ENCODE assay signal across 10 mouse cellular contexts in genomic region chr5:120522649-120523048, GRCm38 (mm10). TPM values are rescaled to one million over a fixed set of nuclear protein-coding genes. Genes with fewer than 3 reads are reported as not detected.
A peak's percentile ranks its signal among the peaks of the same experiment; 100 is the strongest.
DNase-seq lines count a peak whose midpoint lies in the region; ATAC-seq and TF ChIP-seq lines count a peak whose summit lies in the region.
"Had no signal": no experiment of that assay in that cellular context is flagged by ENCODE, and none has a peak within 500 bp of the region (broad histone marks: within the 10 kb centered on the region; RNA-seq: fewer than 3 reads in every experiment).

No protein-coding gene starts in this region.

- no peaks in the 10 kb centered on the region for H3K9me3 ChIP-seq in midbrain, embryonic 14.5 days (ENCODE audit: control insufficient read depth, low read length)
- H3K9me3 ChIP-seq: embryonic facial prominence, embryonic 15.5 days; megakaryocyte, embryonic 14.5 days had no signal

- H3K4me1 ChIP-seq in bone marrow, adult 2 months (ENCODE audit: control insufficient read depth, insufficient read depth, low read length) = 0 out of 2 replicates have a peak, but pooled peaks cover 1% of the 10 kb centered on the region
- no peaks in the 10 kb centered on the region for H3K4me1 ChIP-seq in midbrain, embryonic 14.5 days (ENCODE audit: control insufficient read depth, insufficient read depth, low read length)
- H3K4me1 ChIP-seq: embryonic facial prominence, embryonic 15.5 days had no signal

- no peaks in the 10 kb centered on the region for H3K36me3 ChIP-seq in midbrain, embryonic 14.5 days (ENCODE audit: control insufficient read depth, insufficient read depth, low read length)

- no peak overlapping the region for H3K4me2 ChIP-seq in midbrain, embryonic 14.5 days (ENCODE audit: low read length)
- H3K4me2 ChIP-seq: embryonic facial prominence, embryonic 15.5 days had no signal

- peak; percentile 76 for TF ChIP-seq CTCF in bone marrow, adult 2 months (IDR thresholded peaks at IDR 0.05; ENCODE audit: control insufficient read depth, insufficient read depth, low read length)

- no peak for TF ChIP-seq POLR2A in bone marrow, adult 2 months (IDR thresholded peaks at IDR 0.05; ENCODE audit: borderline replicate concordance, control insufficient read depth, low read depth, low read length)

- H3K4me3 ChIP-seq in bone marrow, adult 2 months (replicated peaks; ENCODE audit: control insufficient read depth, low read depth, low read length) = no peak overlapping the region
- no peak overlapping the region for H3K4me3 ChIP-seq in midbrain, embryonic 14.5 days (replicated peaks; ENCODE audit: low read depth, low read length)
- H3K4me3 ChIP-seq: embryonic facial prominence, embryonic 15.5 days; megakaryocyte, embryonic 14.5 days had no signal

- no peaks in the 10 kb centered on the region for H3K27me3 ChIP-seq in midbrain, embryonic 14.5 days (ENCODE audit: control insufficient read depth, insufficient read depth, low read length)
- H3K27me3 ChIP-seq: embryonic facial prominence, embryonic 15.5 days; megakaryocyte, embryonic 14.5 days had no signal

- no peak overlapping the region for H3K9ac ChIP-seq in midbrain, embryonic 14.5 days (replicated peaks; ENCODE audit: low read length)
- H3K9ac ChIP-seq: embryonic facial prominence, embryonic 15.5 days had no signal

- WGBS in bone marrow, adult 2 months = 76% methylated on average over 3 of the region's 3 CpGs
- WGBS in midbrain, embryonic 14.5 days = 74% methylated on average over 3 of the region's 3 CpGs

- ATAC-seq in frontal cortex, adult (ENCODE audit: low TSS enrichment) = no peak
- ATAC-seq in granulocyte monocyte progenitor cell, adult 5-6 weeks (replicated peaks; ENCODE audit: poor library complexity, severe bottlenecking) = no peak; the same call in 1 of the 2 replicates
- no peak for ATAC-seq in midbrain, embryonic 14.5 days (ENCODE audit: low FRiP score, low TSS enrichment)

- peak; percentile 48 to 64 for DNase-seq in adrenal gland, postnatal 36 days
- DNase-seq in adrenal gland, adult (ENCODE audit: inconsistent age in 2 of 2, low spot score in 1 of 2) = no peak
- DNase-seq in 3T3-L1 (ENCODE audit: low read depth, low spot score) = peak; percentile 57
- DNase-seq in lung, postnatal 10 days = peak; percentile 42
- DNase-seq in midbrain, embryonic 14.5 days = no peak

- no peak overlapping the region for H3K27ac ChIP-seq in bone marrow, adult 2 months (ENCODE audit: control insufficient read depth, insufficient read depth, low read depth, low read length, poor library complexity)
- H3K27ac ChIP-seq in midbrain, embryonic 14.5 days (replicated peaks; ENCODE audit: low read depth, low read length) = no peak overlapping the region
- H3K27ac ChIP-seq: embryonic facial prominence, embryonic 15.5 days had no signal

RNA-seq across cellular contexts. Expression of gene Slc8b1, which starts 11.7 kb away (rescaled TPM):
- 10 to 100 TPM; 29.0 to 45.6 TPM for total RNA-seq in adrenal gland, postnatal 36 days (2021)
- 18.8 and 45.1 TPM in 2 replicates for polyA plus RNA-seq in bone marrow, adult 2 months (2011; ENCODE audit: insufficient read depth, insufficient read length, low replicate concordance, missing spikeins)
- 24.9 and 38.3 TPM in 2 replicates for total RNA-seq in granulocyte monocyte progenitor cell, adult 5-6 weeks (2014; fragmentation: Nextera tagmentation)
- 30.1 and 31.8 TPM in 2 replicates for total RNA-seq in granulocyte monocyte progenitor cell, adult 5-6 weeks (2017)
- 0.85 and 1.5 TPM in 2 replicates for polyA plus RNA-seq in midbrain, embryonic 14.5 days (2014; fragmentation: Nextera tagmentation; extraction: Ambion mirVana)

RNA-seq across cellular contexts. Expression of gene Plbd2, which starts 19.2 kb away (rescaled TPM):
- 10 to 100 TPM; 86.9 to 87.9 TPM for total RNA-seq in adrenal gland, postnatal 36 days (2021)
- polyA plus RNA-seq in bone marrow, adult 2 months (2011; ENCODE audit: insufficient read depth, insufficient read length, low replicate concordance, missing spikeins) = 2.3 and 9.9 TPM in 2 replicates
- total RNA-seq in granulocyte monocyte progenitor cell, adult 5-6 weeks (2014; fragmentation: Nextera tagmentation) = 18.2 and 20.8 TPM in 2 replicates
- total RNA-seq in granulocyte monocyte progenitor cell, adult 5-6 weeks (2017) = 8.9 and 9.4 TPM in 2 replicates
- polyA plus RNA-seq in midbrain, embryonic 14.5 days (2014; fragmentation: Nextera tagmentation; extraction: Ambion mirVana) = 24.7 and 26.1 TPM in 2 replicates

RNA-seq across cellular contexts. Expression of gene Sds, which starts 46.3 kb away (rescaled TPM):
- total RNA-seq in adrenal gland, postnatal 36 days (2021) = 1 to 10 TPM in 1 of 2 experiments, not detected in 1; 1.3 TPM
- 1.9 and 5.2 TPM in 2 replicates for polyA plus RNA-seq in bone marrow, adult 2 months (2011; ENCODE audit: insufficient read depth, insufficient read length, low replicate concordance, missing spikeins)
- total RNA-seq in granulocyte monocyte progenitor cell, adult 5-6 weeks (2014; fragmentation: Nextera tagmentation) = not detected in 2 replicates
- not detected in 2 replicates for total RNA-seq in granulocyte monocyte progenitor cell, adult 5-6 weeks (2017)
- 0.55 TPM in 1 of 2 replicates, not detected in the other for polyA plus RNA-seq in midbrain, embryonic 14.5 days (2014; fragmentation: Nextera tagmentation; extraction: Ambion mirVana)
- polyA plus RNA-seq: embryonic facial prominence, embryonic 15.5 days had no signal

RNA-seq across cellular contexts. Expression of gene Sdsl, which starts 50.0 kb away (rescaled TPM):
- 10 to 100 TPM; 82.6 to 82.9 TPM for total RNA-seq in adrenal gland, postnatal 36 days (2021)
- polyA plus RNA-seq in bone marrow, adult 2 months (2011; ENCODE audit: insufficient read depth, insufficient read length, low replicate concordance, missing spikeins) = 11.6 and 13.0 TPM in 2 replicates
- total RNA-seq in granulocyte monocyte progenitor cell, adult 5-6 weeks (2014; fragmentation: Nextera tagmentation) = 1.3 and 3.5 TPM in 2 replicates
- 2.4 and 2.8 TPM in 2 replicates for total RNA-seq in granulocyte monocyte progenitor cell, adult 5-6 weeks (2017)
- polyA plus RNA-seq in midbrain, embryonic 14.5 days (2014; fragmentation: Nextera tagmentation; extraction: Ambion mirVana) = 6.0 TPM in 2 replicates

Comparison
In these comparisons a context has a peak if more than half of its experiments do, and no peak if none do; other contexts are left out.
1. DNase-seq: peak in adrenal gland, postnatal 36 days (2 of 2), 3T3-L1 (single experiment) and lung, postnatal 10 days (single experiment); none in adrenal gland, adult (0 of 2) and midbrain, embryonic 14.5 days (single experiment).
2. RNA of gene Plbd2, which starts 19.2 kb away (total RNA-seq): 86.9 to 87.9 TPM in adrenal gland, postnatal 36 days; 8.9 to 20.8 TPM in granulocyte monocyte progenitor cell, adult 5-6 weeks; every median in the first group is over 4 times any median in the second.